Mouse (Mus musculus): ENCODE measurements around the gene Fbxl13.

DNA sequence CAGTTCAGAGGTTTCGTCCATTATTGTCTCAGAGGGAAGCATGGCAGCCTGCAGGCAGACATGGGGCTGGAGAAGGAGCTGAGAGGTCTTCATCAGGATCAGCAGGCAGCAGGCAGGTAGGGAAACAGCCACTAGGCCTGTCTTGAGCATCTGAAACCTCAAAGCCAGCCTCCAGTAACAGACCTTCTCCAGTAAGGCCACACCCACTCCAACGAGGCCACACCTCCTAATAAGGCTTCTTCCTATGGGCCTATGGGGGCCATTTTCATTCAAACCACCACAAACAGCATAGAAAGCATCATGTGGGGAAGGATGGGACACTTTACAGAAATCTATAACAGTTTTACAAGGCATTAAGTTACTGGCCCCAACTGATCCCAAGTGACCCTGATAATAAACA is 5.3 kb upstream of the Fbxl13 start:
- TF ChIP-seq ZC3H11A (IDR thresholded peaks at IDR 0.05; ENCODE audit: low read depth, low read length), result no peak
- no peak for TF ChIP-seq CTCF (conservative IDR thresholded peaks at IDR 0.05 in 1 of 2, IDR thresholded peaks at IDR 0.05 in 1 of 2; ENCODE audit: low read depth in 2 of 2, low read length in 2 of 2)
- TF ChIP-seq CHD2 (IDR thresholded peaks at IDR 0.05; ENCODE audit: low read length), result no peak
- no peak for TF ChIP-seq EP300 (IDR thresholded peaks at IDR 0.05; ENCODE audit: low read length)

All from CH12.LX (cell line).